Mouse (Mus musculus): ENCODE data around the gene Ephb3. TPM values are rescaled to one million over a fixed set of nuclear protein-coding genes. Genes with fewer than 3 reads are reported as not detected.

Ephb3 gene
- total RNA-seq, 2 experiments from 2014 or later, result 6.1 to 11.8 TPM

DNA sequence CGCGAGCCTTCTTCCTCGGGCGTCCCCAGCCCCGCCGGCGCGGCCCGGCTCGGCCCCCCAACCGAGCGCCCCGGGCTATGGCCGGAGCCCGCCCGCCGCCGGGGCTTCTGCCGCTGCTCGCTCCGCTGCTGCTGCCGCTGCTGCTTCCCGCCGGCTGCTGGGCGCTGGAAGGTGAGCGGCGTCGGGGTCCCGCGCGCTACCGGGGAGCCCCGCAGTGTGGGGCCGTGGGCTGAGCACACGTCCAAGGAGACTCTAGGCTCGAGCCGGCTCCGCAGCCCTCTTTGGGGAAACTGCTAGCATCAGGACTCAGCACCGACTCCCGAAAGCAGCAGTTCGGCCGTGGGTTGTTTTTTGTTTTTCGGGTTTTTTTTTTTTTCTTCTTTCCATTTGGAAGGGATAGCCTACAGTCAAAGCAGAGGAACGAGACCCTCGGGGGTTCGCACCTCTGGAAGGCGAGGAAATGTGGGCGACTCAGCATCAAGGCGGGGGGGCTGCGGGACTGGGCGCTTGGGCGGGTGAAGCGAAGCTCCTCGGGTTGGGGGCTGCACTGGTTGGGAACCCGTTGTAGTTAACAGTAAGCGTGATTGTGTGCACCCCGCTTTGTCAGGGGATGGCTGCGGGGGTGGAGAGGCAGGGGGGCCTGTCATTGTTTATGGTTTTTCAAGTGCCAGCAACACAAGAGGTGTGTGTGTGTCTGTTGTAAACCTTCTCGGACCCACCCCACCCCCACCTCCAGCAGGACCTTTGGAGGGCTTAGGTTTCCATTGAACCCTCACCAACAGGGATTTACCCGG, 735 bp downstream of the Ephb3 start:
- no peak for DNase-seq

DNA sequence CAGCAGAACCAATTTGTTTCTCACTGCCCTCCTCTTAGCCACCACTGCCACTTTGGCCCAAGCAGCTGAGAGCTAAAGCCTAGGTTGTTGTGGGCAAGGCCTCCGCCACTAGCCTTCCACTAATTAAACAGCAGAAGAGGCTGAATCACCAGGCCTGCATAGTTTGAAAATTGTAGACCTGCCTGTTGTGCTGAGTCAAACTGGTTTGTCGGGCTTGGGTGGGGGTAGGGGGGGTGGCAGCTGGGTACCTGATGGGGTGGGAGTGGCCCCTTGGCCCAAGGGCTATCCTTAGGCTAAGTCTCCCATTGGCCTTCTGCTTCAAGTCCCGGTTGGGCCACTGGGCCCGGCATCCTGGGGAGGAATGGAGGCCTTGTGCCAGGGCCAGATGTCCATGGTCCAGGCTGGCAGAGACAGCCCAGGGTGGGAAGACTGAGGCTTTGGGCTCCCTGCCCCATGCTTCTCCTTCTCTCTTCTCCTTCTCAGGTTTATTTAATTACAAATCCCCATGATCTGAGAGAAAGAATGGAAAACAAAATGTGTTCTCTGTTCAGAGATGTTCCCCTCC, 3.5 kb downstream of the Ephb3 start:
- no peak for DNase-seq

DNA sequence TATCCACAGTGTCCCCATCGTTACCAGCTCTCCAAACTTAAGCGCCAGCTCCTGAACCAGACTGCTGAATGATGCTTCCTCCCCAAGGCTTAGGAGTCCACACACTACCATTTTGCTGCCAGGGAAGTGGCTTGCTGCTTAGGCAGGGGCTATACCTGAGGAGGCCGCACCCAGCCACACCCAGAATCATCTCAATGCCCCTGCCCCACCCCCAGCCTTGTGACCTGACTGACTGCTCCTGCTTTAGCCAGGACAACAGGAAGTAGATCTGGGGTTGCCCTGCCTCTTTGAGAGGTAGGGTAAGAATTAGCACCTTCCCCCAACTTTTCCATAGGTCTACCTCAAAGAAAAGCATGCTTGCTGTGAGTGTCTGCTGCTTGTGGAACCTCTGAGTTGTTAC, 4.7 kb downstream of the Ephb3 start:
- no peak for DNase-seq

DNA sequence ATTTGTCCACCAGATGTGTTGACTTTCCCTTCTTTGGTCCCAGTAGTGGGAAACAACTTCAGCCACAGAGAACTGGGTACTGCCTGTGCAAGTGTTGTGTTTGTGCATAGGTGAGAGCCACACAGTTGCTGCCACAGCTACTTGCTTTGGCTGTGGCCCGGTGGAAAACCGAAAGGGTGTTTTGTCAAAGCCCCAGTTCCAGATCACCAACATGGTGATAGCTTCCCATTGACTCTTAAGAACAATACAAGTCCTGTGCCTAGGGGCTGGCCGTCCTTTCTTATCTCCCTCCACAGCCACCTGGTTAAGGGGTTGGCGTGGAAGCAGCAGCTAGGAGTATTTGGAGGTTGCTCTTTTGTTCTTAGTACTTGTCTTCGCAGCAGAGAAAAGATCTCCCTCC, 5.6 kb downstream of the Ephb3 start:
- no peak for DNase-seq

DNA sequence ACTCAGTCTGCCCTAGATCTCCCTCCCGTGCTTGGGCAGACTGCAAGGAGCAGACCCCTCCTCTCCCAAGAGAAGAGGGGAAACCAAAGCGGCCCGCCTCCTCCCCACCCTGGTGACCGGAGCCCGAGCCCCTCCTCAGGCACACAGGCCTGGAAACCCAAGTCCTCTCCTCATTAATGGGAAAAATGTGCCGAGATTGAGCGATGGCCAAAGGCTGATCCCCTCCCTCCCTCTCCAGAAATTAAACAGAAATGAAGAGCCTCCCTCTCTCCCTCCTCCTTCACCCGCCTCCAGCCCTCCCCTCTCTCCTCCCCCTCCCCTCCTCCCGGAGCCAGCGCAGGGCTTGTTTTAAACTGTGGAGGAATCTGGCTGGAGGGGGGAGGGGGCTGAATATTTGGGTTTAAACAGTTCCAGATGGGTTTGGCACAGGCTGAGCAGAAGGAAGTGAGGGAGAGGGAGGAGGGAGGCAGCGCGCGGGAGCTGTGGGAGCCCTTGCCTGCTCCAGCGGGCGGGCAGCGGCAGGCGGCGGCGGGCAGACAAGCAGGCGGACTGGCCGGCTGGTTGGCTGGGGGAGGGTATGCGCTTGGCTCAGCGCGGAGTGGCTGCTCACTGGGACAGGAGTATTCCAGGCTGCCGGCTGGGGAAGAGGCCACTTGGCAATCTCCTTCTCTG, 6.2 kb downstream of the Ephb3 start:
- DNase-seq, result peak; percentile 79

DNA sequence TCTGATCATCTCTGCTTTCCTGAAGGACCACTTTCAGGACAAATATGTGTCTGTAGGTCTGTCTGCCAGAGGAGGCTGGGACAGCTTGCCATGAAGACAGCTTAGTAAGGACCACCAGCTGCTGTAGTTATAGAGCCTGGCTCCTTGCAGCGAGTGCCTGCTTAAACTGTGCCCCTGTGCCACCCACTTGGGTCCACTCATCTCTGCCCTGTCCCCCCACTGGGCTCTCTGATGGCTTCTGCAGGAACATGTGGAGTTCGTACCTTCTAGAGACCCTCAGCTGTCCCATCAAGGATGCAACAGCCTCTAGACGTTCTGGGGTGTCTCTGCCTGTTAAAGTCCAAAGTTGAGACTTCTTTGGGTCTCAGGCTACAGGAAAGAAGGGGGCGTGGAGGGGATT, 6.9 kb downstream of the Ephb3 start:
- DNase-seq, result no peak

DNA sequence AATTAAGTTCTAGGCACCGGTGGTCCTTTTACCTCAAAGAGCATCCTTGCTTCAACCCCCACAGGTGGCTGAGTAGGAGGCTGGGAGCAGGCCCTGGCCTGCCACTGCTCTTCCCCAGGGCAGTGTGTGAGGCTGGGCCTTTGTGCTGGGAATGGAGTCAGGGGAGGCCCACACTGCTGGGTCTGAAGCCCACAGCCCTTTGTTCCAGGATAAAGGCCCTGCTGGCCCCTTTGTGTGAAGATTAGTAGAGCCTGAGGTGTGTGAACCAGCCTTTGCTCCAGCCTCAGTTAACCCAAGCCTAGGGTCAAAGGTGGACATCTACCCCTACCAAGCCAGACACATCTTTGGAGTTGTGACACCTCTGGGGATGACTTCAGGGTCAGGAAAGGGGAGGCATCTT, 7.8 kb downstream of the Ephb3 start:
- DNase-seq, result no peak

DNA sequence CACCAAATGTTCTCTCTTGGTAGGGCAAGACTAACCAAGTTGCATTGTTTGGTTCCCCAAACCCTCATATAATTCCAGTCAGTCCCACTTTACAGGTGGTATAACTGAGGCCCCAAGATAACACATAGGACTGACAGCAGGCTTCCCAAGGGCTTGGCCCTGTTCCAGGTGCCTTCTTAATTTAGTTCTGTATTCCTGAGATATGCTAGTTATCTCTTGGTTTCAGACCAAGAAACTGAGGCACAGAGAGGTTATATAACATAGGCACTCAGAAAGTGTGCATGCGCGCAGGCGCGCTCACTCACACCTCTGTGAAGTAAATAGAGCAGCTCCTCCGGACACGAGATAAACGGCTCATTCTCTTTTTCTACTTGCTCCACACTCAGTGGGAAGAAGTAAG, 9.4 kb downstream of the Ephb3 start:
- no peak for DNase-seq

DNA sequence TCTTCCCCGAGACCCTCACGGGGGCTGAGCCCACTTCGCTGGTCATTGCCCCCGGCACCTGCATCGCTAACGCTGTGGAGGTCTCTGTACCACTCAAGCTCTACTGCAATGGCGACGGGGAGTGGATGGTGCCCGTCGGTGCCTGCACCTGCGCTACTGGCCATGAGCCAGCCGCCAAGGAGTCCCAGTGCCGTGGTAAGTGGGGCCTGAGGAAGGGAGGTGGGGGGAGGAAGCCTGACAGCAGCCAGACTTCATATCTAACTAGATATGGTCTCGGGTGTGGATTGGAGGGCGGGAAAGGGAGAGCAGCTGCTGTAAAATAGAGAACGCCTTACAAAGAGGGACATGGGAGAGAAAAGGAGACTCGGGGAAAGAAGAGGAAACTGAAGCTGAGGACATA, 10.2 kb downstream of the Ephb3 start:
- DNase-seq, result no peak

DNA sequence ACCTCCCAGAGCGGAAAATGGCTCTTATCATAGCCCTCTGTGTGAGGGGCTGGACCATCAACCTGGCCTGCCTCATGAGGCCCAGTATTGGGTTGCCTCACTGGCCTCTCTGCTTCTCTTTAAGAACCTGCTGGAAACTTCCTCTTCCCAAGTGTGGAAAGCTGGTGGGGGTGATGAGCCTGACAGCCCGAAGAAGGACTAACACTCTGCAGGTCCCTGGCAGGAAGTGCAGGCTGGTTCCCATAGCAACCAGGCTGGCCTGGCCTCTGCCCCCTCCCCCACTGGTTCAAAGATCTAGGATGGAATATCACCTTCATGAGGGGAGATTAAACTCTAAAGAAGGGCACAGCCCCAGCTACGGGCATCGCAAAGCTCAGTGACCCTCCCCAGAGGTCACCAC, 11.5 kb downstream of the Ephb3 start:
- no peak for DNase-seq

DNA sequence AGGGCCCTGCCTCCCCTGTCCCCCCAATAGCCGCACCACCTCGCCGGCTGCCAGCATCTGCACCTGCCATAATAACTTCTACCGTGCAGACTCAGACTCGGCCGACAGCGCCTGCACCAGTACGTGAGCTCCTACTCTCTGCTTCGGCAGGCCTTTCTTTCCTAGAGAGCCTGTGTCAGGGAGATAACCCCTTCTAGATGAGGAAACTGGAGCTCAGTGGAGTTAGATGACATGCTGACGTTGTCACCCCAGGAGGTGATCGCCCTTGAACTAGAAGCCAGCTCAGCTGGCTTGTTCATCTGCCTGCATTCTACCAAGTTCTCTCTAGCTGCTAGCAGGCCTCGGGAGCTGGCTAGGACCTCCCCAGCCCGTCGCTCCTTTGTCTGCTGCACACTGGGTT, 12.7 kb downstream of the Ephb3 start:
- DNase-seq, result no peak

DNA sequence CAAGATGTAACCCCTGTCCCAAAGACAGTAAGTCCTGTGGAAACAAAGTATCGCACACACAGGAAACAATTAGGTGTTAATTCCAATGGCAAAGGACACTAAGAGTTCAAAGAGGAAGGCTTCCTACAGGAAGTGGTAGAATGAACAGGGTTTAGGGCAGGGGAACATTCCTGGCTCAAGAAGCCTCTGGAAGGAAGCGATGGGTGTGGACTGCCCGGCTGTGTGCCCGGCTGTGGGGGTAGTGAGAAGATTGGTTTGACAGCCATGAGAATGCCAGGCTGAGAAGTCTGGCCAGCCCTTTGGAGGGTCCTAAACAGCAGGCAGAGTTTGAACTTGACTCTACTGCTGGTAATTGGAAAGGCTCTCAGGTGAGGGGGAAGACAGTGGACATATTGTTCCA, 15.1 kb downstream of the Ephb3 start:
- no peak for DNase-seq

DNA sequence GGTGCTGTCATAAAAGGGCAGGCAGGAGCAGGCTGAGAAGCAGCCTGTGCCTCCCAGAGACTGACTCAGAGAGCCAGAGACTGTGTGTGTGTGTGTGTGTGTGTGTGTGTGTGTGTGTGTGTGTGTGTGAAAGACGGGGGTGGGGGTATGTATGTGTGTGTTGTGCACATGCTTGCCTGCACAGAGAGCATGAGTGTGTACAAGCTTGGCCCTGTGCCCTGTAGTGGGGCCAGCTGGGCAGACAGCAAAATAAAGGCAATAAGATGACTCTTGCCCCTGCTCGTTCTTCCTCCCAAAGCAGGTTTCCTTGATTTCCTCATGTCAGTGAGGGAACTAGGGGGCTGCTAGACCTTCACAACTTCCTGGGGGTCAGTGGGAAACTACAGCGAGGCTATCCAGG, 18.5 kb downstream of the Ephb3 start:
- no peak for DNase-seq

DNA sequence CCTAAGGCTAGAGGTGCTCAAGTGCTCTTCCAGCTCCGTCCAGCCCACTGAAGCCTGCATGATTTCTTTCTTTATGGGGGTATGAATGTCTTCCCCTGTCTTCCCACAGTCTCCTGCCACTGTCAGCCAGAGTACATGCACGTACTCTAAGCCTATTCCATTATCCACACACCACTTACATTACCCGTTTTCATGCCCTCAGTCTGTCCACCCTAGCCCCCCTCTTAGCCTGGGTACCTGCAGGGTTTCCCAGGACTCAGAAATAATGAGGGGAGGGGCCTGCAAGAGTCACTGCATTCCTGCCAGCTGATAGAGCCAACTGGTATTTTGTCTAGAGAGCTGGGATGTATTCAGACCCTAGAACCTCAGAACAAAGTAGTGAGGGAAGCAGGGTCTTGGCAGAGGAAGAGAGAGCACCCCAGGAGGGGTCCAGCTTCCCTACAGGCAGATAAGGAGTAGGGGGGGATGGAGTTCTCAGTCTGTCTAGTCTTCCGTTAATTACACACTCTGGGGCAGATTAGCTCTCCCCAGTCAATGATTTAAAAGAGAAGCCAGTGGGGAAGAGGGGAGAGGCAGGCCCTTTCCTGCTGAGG, 20.2 kb downstream of the Ephb3 start:
- DNase-seq, result no peak

DNA sequence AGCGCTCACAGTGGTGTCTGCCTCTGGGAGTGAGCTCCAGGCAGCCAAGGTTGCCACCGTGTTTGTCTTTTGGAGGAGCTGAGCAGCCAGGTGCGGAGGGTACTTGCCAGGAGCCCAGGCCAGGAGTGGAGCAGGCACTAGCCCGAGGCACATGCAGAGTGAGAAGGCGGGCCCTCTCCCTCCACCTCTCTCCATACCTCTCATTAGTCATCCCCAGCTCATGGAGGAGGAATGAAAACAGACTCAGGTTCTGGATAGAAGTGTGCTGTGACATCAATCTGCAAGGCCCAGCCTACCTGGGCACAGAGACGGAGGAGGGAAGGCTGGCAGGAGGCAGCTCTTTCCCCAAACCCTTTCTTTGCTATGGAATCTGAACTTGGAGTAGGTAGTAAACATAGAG, 22.1 kb downstream of the Ephb3 start:
- DNase-seq, result no peak

DNA sequence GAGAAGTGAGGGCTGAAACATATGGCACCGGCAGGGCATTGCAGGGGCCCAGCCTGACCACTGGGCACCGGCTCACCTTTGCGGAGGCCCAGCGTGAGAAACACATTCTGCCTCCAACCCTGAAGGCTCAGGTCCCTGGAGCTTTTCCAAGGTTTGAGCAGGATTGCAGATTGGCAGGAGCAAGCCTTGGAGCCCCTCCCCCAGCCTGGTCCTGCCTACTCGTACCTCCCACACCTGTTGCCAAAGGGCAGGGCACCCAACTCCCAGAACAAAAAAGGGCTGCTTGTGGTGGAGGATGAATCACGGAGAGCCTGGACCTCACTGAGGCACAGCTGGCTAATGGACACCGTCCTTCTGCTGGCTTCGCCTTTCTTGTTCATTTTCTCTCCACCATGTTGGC, 30.6 kb downstream of the Ephb3 start:
- no peak for DNase-seq

DNA sequence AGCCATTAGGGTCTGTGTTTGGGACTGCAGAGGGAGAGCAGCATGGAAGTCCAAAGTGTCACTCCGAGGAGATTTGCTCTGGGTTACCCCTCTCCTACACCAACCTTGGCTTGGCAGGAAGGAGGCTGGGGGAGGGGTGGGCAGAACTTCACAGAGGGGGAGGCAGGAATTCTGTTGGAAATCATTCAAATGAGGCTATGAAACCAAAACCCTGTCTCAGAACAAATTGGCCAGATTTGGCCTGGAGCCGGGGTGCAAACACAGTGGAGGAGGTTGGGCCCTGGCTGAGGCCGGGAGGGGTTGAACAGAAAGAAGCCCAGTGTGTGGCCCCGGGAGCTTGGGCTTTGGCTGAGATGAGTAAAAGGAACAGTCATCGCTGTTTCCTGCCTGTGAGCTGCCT, 34.2 kb downstream of the Ephb3 start:
- DNase-seq, result peak; percentile 43

DNA sequence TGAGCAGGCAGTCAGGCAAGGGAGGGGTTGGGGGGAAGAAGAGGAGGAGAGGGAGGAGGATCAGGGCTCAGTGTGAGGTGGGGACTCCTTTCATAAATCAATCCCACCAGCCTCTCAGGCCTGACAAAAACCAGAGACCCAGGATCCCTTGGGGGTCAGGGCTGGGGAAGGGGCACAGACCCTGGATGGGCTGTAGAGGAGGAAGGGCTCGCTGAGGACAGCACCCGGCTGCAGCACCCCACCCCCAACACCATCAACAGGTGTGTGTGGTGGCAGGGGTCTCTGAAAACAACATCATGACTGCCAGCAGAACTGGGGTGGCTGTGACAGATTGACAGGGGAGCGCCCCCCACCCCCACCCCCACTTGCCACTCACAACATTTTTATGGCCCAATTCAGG, 36.0 kb downstream of the Ephb3 start:
- DNase-seq, result no peak

DNA sequence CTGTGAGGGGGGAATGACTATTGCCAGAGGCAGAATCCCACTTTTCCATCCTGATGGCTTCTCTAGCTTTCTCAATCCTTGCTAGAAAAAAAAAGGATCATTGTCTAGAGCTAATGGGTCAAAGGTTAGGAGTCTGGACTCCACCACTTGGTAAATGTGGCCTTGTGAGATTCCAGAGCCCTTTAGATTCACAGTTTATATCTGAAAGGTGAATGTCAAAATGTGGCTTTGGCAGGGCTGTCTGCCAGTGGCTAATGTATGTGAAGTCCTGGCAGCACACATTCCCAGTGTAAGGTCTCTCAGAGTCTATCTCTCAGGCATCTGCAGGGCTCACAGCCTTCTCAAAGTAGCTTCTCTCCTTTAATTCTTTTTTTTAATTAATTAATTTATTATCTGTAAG, 36.5 kb downstream of the Ephb3 start:
- no peak for DNase-seq

DNA sequence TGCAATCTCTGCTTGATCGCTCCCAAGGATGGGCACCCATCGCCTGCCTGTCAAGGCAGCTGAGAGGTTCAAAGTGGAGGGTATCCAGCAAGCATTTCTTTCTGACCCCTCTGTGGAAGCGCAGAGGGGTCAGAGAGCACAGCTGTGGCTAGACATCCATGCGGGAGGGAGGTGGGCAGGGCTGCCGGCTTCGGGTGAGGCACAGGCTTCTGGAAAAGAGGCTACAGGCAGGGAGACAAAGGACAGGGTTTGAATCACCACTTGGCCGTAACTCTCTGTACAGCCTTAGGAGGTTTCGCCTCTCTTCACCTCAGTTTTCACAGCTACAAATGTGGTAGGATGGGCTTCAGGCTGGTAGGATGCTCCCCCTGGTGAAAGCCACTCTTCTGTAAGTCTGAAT, 38.4 kb downstream of the Ephb3 start:
- DNase-seq, result no peak

DNA sequence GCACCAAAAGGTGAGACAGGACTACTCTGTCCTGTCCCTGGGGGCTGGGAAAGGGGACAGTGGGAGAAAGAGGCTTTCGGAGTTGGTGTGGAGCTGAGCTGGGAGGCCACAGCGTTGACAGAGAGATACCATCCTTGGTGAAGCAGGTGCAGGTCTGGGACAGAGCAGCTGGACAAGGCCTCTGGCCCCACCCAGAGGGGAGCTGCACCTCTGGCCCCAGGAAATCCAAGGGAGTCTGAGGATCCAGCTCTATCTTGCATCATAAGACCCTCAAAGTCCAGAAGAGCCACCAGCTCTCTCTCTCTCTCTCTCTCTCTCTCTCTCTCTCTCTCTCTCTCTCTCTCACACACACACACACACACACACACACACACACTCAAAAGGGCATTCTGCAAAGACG, 40.2 kb downstream of the Ephb3 start:
- no peak for DNase-seq

DNA sequence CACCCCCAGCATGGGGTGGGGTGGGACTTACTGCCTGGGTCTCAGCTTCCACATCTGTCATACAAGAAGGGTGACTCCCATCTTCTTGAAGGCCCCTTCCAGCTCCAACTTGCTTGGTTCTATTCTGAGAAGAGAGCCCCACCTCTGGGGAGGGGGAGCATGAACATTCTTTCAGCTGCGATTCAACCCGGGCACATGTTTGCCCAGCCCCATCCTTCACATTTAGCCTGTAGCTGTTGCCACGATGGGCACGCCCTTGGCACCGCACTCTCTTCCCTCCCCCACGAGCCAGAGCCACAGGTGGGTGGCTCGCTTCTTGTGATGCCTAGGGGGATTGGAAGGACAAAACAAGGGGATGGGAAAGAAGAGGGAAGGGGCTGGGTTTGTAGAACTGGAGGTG, 40.8 kb downstream of the Ephb3 start:
- DNase-seq, result no peak

DNA sequence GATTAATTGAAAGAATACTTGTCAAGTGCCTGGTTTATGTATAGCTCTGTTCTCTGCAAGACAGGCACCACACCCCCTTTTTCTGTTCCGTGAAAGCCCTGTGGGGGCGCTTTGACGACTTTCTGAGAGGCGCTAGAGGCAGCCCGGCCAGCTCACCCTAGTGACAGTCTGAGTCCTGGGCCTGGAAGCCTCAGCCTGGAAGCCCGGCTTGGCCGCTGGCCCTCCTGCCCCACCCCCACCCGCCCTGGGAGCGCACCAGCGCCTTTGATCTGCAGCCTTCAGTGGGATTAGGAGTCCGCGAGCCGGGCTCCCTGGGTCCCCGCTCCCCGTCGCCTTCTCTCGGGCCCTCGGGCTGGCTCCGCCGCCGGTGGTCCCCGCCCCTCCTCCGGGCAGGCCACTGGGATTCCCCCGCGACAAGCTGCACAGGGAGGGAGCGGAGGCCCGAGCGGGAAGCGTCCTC, 41.4 kb downstream of the Ephb3 start:
- peak; percentile 82 for DNase-seq
